Mouse (Mus musculus): ENCODE measurements at regions not wholly inside any gene's neighbourhood (a gene's known extent, or its start where the extent isn't known, plus 50 kb on each side); places are given as distances from the start of the nearest gene placed in this dataset.

DNA sequence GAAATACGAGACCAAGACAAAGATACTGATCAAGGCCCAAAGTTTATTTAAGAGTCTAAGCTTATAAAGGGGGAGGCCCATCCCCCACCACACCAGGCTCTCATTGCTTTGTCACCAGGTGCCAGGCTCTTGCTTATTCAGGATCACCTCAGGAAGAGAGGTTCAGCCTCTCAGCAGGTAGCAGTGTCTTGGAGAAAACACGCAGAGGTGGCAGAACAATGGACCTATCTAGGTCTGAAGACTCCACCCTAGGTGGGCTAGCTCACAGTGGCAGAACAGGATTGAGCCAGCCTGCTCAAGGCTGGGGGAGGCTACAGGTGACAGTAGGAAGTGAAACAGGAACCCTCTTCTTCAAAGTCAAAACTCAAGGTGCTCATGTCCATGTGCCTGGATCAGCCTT, 174.9 kb downstream of the Rps24 start:
- no peak for TF ChIP-seq EP300 (IDR thresholded peaks at IDR 0.05; ENCODE audit: low read depth)
- TF ChIP-seq CTCF (IDR thresholded peaks at IDR 0.05; ENCODE audit: low read depth), result no peak
